Mouse (Mus musculus) stomach, embryonic 16.5 days (tissue): ENCODE data around the gene Tspan18. TPM values are rescaled to one million over a fixed set of nuclear protein-coding genes. Genes with fewer than 3 reads are reported as not detected.

Experiments
- ATAC-seq: fragments of 200-750 bp; cut with Nextera tagmentation; 2 replicates; pipeline ENCODE4 v1.8.0; 2017; ENCODE audit warnings: moderate number of reproducible peaks, moderate TSS enrichment; ENCODE audit not compliant: insufficient read depth, low FRiP score
- H3K27ac ChIP-seq: fragments of 300-500 bp; sonication (generic); 2 replicates; pipeline ENCODE4 v1.5.1; 2014; ENCODE audit warnings: low read length
- H3K27me3 ChIP-seq: fragments of 300-500 bp; sonication (generic); 2 replicates; pipeline ENCODE4 v1.6.1; 2014; ENCODE audit warnings: low read length, control low read depth, mixed read lengths; ENCODE audit not compliant: control insufficient read depth, insufficient read depth
- H3K36me3 ChIP-seq: fragments of 300-500 bp; sonication (generic); 2 replicates; pipeline ENCODE4 v1.6.1; 2014; ENCODE audit warnings: low read length; ENCODE audit not compliant: control insufficient read depth, insufficient read depth
- H3K4me1 ChIP-seq: fragments of 300-500 bp; sonication (generic); 2 replicates; pipeline ENCODE4 v1.6.1; 2014; ENCODE audit warnings: low read length, control low read depth, mixed read lengths; ENCODE audit not compliant: control insufficient read depth, insufficient read depth
- H3K4me2 ChIP-seq: fragments of 300-500 bp; sonication (generic); 2 replicates; pipeline ENCODE4 v1.6.1; 2014; ENCODE audit warnings: low read depth, low read length, mixed read lengths
- H3K4me3 ChIP-seq: fragments of 300-500 bp; sonication (generic); replicated peaks from 2 replicates; pipeline ENCODE4 v1.5.1; 2014; ENCODE audit warnings: mild to moderate bottlenecking, low read length
- H3K9ac ChIP-seq: fragments of 300-500 bp; sonication (generic); 2 replicates; pipeline ENCODE4 v1.6.1; 2014; ENCODE audit warnings: low read length
- H3K9me3 ChIP-seq: fragments of 300-500 bp; sonication (generic); replicated peaks from 2 replicates; pipeline ENCODE4 v1.6.1; 2016; ENCODE audit warnings: low read length, control low read depth; ENCODE audit not compliant: control insufficient read depth
- WGBS: fragments of 180-500 bp; shearing (Covaris S2); extraction: QIAGEN DNeasy Blood & Tissue Kit; methylation state at CpG from one replicate; pipeline ENCODE4 v1.1.7; 2014; 5-methylcytosine and 5-hydroxymethylcytosine counted together
- polyA plus RNA-seq: library from polyadenylated mRNA; unstranded; fragments of >200 nt; fragmentation: Nextera tagmentation; extraction: Ambion mirVana; gene quantifications from 2 replicates; pipeline ENCODE4 v1.2.1, GENCODE M21; 2015

The Tspan18 gene
- polyA plus RNA-seq, 1 experiment from 2014 or later = 15.3 TPM

GRCm38 (mm10) chr2:93309724-93310413 lies 24.4 kb downstream of the Tspan18 start:
- Histone ChIP-seq H3K4me1 (peaks cover 11% of the 10 kb centered on the region; the same call in 1 of the 2 replicates), H3K9me3 (no peaks in the 10 kb centered on the region), H3K4me2 (no peak overlapping the region), H3K27ac (no peak overlapping the region), H3K36me3 (no peaks in the 10 kb centered on the region), H3K9ac (no peak overlapping the region), H3K27me3 (no peaks in the 10 kb centered on the region), H3K4me3 (no peak overlapping the region)
- 50% methylated on average over 14 of the region's 14 CpGs for WGBS
- ATAC-seq = peak; percentile 77

DNA sequence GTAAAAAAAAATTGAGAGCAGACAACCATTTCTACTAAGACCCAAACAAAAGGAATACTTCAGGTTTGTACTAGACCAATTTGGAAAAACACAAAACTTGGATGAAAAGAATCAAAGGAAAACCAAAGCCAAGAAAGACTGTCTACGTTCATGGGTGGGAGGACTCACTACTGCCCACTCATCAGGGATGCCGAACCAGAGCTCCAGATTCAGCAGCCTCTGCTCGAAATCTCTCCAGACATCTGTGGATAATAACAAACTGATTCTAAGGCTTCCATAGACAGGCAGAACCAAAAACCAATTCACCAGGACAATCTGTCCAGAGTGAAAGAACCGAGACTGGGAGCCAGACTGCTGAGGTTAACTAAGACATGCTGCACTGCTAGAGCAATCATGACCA lies 27.4 kb downstream of the Tspan18 start:
- no peaks in the 10 kb centered on the region for H3K27me3 ChIP-seq
- no peak overlapping the region for H3K27ac ChIP-seq
- no peaks in the 10 kb centered on the region for H3K9me3 ChIP-seq
- peaks cover 15% of the 10 kb centered on the region; the same call in 1 of the 2 replicates for H3K4me1 ChIP-seq
- ATAC-seq = no peak
- 79% methylated on average over 4 of the region's 4 CpGs for WGBS
- H3K4me2 ChIP-seq = no peak overlapping the region
- no peaks in the 10 kb centered on the region for H3K36me3 ChIP-seq
- no peak overlapping the region for H3K9ac ChIP-seq
- no peak overlapping the region for H3K4me3 ChIP-seq

GRCm38 (mm10) chr2:93304273-93304634 lies 30.1 kb downstream of the Tspan18 start:
- Histone ChIP-seq H3K9ac (0 out of 2 replicates have a peak overlapping the region, but pooled peaks have one; percentile 16), H3K4me3 (no peak overlapping the region), H3K27me3 (no peaks in the 10 kb centered on the region), H3K27ac (peak overlapping the region; percentile 82), H3K4me1 (peaks cover 9% of the 10 kb centered on the region; the same call in 1 of the 2 replicates), H3K9me3 (no peaks in the 10 kb centered on the region), H3K4me2 (no peak overlapping the region), H3K36me3 (no peaks in the 10 kb centered on the region)
- 56% methylated on average over 4 of the region's 4 CpGs for WGBS
- ATAC-seq = no peak

GRCm38 (mm10) chr2:93303585-93304272 lies 30.6 kb downstream of the Tspan18 start:
- peaks cover 9% of the 10 kb centered on the region; the same call in 1 of the 2 replicates for H3K4me1 ChIP-seq
- no peaks in the 10 kb centered on the region for H3K27me3 ChIP-seq
- peak overlapping the region; percentile 82 for H3K27ac ChIP-seq
- ATAC-seq = peak; percentile 37; the same call in 1 of the 2 replicates
- 0 out of 2 replicates have a peak overlapping the region, but pooled peaks have one; percentile 16 for H3K9ac ChIP-seq
- H3K36me3 ChIP-seq = no peaks in the 10 kb centered on the region
- H3K4me3 ChIP-seq = no peak overlapping the region
- H3K4me2 ChIP-seq = no peak overlapping the region
- H3K9me3 ChIP-seq = no peaks in the 10 kb centered on the region
- WGBS = 45% methylated on average over 16 of the region's 16 CpGs

GRCm38 (mm10) chr2:93303260-93303584 lies 31.1 kb downstream of the Tspan18 start:
- Histone ChIP-seq H3K27me3 (no peaks in the 10 kb centered on the region), H3K27ac (peak overlapping the region; percentile 7; the same call in 1 of the 2 replicates), H3K9me3 (no peaks in the 10 kb centered on the region), H3K4me3 (no peak overlapping the region), H3K4me2 (no peak overlapping the region), H3K36me3 (no peaks in the 10 kb centered on the region), H3K9ac (no peak overlapping the region), H3K4me1 (peaks cover 9% of the 10 kb centered on the region; the same call in 1 of the 2 replicates)
- 64% methylated on average over 5 of the region's 5 CpGs for WGBS
- peak; percentile 19; the same call in 1 of the 2 replicates for ATAC-seq

DNA sequence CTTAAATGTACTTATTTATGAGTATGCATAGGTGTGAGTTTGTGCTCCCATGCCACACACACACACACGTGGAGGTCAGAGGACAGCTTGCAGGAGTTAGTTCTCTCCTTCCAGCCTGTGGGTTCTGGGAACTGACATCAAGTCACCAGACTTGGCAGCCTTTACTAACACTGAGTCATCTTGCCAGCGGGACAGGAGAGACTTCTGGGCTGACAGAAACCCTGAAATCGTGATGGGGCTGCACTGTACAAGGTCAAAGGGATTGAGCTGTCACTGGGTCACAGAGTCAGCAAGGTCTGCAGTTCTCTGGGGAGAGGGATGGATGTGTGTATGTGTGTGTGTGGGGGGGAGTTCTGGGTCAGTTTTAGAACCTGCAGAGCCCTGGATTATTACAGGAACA lies 36.6 kb downstream of the Tspan18 start:
- H3K4me1 ChIP-seq = no peaks in the 10 kb centered on the region
- no peak overlapping the region for H3K9ac ChIP-seq
- WGBS = 56% methylated on average over 3 of the region's 3 CpGs
- no peak overlapping the region for H3K4me2 ChIP-seq
- no peak for ATAC-seq
- no peaks in the 10 kb centered on the region for H3K27me3 ChIP-seq
- no peaks in the 10 kb centered on the region for H3K36me3 ChIP-seq
- no peak overlapping the region for H3K4me3 ChIP-seq
- no peaks in the 10 kb centered on the region for H3K9me3 ChIP-seq
- H3K27ac ChIP-seq = no peak overlapping the region

DNA sequence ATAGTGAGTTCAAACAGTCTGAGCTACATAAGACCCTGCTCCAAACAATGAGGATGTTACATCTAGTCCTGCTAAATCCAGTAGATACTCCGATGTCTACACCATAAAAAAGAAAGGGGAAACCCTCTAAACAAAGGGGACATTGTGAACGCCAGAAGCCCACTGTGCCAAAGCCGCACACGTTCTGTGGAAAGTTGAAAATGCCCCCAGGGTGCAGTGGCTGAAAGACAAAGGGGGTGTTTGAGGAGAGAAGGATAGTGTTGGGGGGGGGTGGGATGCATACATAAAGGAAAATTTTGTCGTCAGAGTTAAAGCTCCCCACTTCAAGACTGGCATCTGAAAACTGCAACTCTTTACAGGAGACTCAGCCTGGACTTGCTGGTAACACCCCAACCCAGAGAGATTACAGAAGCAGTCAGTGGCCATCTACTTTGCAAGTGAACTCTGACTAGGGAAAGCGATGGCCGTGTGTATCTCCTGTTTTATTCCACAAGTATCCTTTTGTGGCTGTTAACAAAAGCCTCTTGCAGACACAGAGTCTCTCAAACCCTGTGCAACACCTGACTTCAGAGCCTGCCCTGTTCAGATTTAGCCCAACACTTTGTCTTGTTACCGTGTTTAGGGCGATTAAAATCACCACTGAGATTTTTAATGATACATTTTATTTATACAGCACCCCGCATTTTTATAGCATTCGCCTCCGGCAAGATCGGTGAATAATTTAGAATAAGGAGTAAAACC lies 42.9 kb downstream of the Tspan18 start:
- H3K36me3 ChIP-seq = no peaks in the 10 kb centered on the region
- no peaks in the 10 kb centered on the region for H3K9me3 ChIP-seq
- no peak overlapping the region for H3K27ac ChIP-seq
- H3K27me3 ChIP-seq = no peaks in the 10 kb centered on the region
- H3K4me3 ChIP-seq = no peak overlapping the region
- WGBS = 75% methylated on average over 13 of the region's 13 CpGs
- H3K9ac ChIP-seq = no peak overlapping the region
- H3K4me1 ChIP-seq = peaks cover 6% of the 10 kb centered on the region; the same call in 1 of the 2 replicates
- no peak overlapping the region for H3K4me2 ChIP-seq
- no peak for ATAC-seq

DNA sequence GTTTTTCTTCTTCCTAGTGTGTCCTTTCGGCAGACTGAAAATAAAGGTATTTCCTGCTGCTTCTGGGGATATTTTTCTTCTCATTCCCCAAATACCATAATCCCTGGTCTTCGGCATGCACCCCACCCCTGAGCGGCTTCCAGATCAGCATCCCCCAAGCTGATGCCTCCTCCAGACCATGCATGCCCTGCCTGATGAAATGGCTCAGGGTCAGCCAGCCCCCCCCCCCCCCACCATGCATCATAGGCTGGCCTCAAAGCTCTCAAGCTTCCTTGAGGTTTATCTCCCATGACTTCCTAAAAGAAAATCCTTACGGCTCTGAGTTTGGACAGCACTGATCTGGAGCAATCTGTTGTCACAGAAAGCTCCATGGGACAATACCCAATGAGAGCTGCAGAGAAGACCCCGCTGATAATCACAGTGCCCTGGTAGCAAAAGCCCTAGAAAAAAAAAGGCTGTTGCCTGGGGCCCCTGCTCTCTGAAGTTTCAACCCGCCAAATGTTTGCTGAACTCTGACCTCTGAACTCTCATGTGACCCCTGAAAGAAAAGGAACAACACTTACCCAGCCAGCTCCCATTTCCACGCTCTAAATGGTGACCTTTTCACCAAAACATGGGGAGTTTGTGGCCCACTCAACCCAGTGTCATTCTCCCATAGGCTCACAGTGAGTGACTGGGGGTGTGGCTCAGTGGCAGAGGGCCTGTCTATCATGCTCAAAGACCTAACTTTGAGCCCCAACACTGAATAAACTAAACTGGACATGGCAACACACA lies 43.8 kb downstream of the Tspan18 start:
- Histone ChIP-seq H3K4me1 (peaks cover 7% of the 10 kb centered on the region), H3K27me3 (no peaks in the 10 kb centered on the region), H3K9ac (no peak overlapping the region), H3K36me3 (no peaks in the 10 kb centered on the region), H3K27ac (no peak overlapping the region), H3K4me2 (no peak overlapping the region), H3K4me3 (no peak overlapping the region), H3K9me3 (no peaks in the 10 kb centered on the region)
- 47% methylated on average over 7 of the region's 7 CpGs for WGBS
- no peak for ATAC-seq
